Mouse (Mus musculus) midbrain, embryonic 15.5 days (tissue): ENCODE measurements around the gene Trank1. TPM values are rescaled to one million over a fixed set of nuclear protein-coding genes. Genes with fewer than 3 reads are reported as not detected.

ENCODE experiments used
- ATAC-seq: fragments of 200-750 bp; cut with Nextera tagmentation; replicated peaks from 2 replicates; pipeline ENCODE4 v1.8.0; 2017; ENCODE audit warnings: moderate TSS enrichment
- H3K27ac ChIP-seq: fragments of 300-500 bp; sonication (generic); 2 replicates; pipeline ENCODE4 v1.5.1; 2015; ENCODE audit warnings: mild to moderate bottlenecking, inconsistent platforms
- H3K27me3 ChIP-seq: fragments of 300-500 bp; sonication (generic); replicated peaks from 2 replicates; pipeline ENCODE4 v1.6.1; 2015; ENCODE audit warnings: inconsistent platforms
- H3K36me3 ChIP-seq: fragments of 300-500 bp; sonication (generic); replicated peaks from 2 replicates; pipeline ENCODE4 v1.6.1; 2015; ENCODE audit warnings: inconsistent platforms
- H3K4me1 ChIP-seq: fragments of 300-500 bp; sonication (generic); 2 replicates; pipeline ENCODE4 v1.6.1; 2015; ENCODE audit warnings: inconsistent platforms
- H3K4me2 ChIP-seq: fragments of 300-500 bp; sonication (generic); 2 replicates; pipeline ENCODE4 v1.6.1; 2015; ENCODE audit warnings: inconsistent platforms, mild to moderate bottlenecking, moderate library complexity
- H3K4me3 ChIP-seq: fragments of 300-500 bp; sonication (generic); 2 replicates; pipeline ENCODE4 v1.5.1; 2015; ENCODE audit warnings: mild to moderate bottlenecking, inconsistent platforms
- H3K9ac ChIP-seq: fragments of 300-500 bp; sonication (generic); 2 replicates; pipeline ENCODE4 v1.6.1; 2015; ENCODE audit warnings: mild to moderate bottlenecking, inconsistent platforms
- H3K9me3 ChIP-seq: fragments of 300-500 bp; sonication (generic); 2 replicates; pipeline ENCODE4 v1.6.1; 2016; ENCODE audit warnings: inconsistent platforms
- WGBS: fragments of 180-500 bp; shearing (Covaris S2); methylation state at CpG from one replicate; pipeline ENCODE4 v1.1.7; 2015; ENCODE audit warnings: mixed read lengths; 5-methylcytosine and 5-hydroxymethylcytosine counted together
- polyA plus RNA-seq: library from polyadenylated mRNA; unstranded; fragments of >200 nt; fragmentation: Nextera tagmentation; extraction: Ambion mirVana; gene quantifications from 2 replicates; pipeline ENCODE4 v1.2.1, GENCODE M21; 2015

Trank1 gene
- polyA plus RNA-seq, 1 experiment from 2014 or later, result 15.8 TPM

DNA sequence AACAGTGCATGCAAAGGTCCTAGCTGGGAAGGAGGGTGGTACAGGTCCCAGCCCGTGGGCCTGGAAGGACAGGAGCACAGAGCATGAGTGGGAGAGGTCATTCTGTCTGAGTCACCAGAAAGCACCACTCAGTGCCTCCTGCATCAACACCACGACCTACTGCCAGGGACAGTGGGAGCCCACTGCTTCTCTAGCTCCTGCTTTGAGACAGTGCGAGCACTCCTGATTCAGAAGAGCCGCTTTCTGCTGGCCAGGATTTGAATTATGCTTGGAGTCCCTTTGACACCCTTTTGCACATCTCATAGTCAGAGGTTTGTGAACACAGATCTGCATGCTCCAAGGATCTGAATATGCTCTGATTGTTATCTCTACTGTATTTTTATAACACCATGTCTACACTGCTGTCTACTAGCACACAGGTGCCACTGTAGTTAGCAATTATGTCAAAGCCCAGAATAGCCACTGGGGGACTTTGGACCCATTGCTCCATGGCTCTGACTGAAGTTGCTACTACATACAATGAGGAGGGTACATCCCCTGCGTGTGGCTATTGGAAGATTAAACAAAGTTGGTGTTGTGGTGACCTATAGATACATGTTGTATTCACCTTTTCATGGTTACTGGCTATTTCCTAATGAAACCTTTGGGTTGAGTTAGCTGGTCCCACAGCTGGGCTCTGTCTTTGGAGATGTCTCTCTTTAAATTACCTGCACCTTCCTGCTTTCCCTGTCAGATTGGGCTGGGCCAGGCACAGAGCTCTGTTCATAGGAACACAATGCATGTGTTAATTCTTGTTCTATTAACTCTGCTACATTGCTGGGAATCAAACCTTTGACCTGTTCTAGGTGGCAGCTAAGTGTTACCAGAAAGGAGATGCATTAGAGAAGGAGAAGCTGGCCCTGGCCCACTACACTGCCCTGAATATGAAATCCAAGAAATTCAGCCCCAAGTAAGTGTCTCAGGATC lies 74.3 kb downstream of the Trank1 start:
- WGBS, result 87% methylated on average over 5 of the region's 5 CpGs
- H3K4me2 ChIP-seq, result no peak overlapping the region
- no peak overlapping the region for H3K9ac ChIP-seq
- no peaks in the 10 kb centered on the region for H3K9me3 ChIP-seq
- no peak for ATAC-seq
- H3K36me3 ChIP-seq, result 0 out of 2 replicates have a peak, but pooled peaks cover 3% of the 10 kb centered on the region
- H3K4me1 ChIP-seq, result peaks cover 11% of the 10 kb centered on the region
- H3K27ac ChIP-seq, result no peak overlapping the region
- H3K27me3 ChIP-seq, result no peaks in the 10 kb centered on the region
- H3K4me3 ChIP-seq, result no peak overlapping the region

DNA sequence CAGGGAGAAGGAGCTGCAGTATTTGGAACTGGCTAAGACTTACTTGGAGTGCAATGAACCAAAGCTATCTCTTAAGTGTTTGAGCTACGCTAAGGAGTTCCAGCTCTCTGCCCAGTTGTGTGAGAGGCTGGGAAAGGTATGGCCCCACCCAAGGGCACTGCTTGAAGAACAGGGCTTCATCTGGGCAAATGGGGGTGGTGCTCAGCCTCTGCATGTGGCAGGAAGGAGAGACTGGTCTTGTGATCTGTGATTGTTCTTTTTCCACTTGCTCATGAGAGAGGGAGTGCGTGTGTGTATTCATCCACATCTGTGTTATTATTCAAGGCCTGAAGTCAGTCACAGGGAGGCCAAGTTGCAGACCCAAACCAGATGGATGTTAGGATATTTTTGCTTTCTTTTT lies 75.0 kb downstream of the Trank1 start:
- Histone ChIP-seq H3K36me3 (0 out of 2 replicates have a peak, but pooled peaks cover 3% of the 10 kb centered on the region), H3K4me2 (no peak overlapping the region), H3K4me1 (peaks cover 11% of the 10 kb centered on the region), H3K27ac (no peak overlapping the region), H3K27me3 (no peaks in the 10 kb centered on the region), H3K9me3 (no peaks in the 10 kb centered on the region), H3K4me3 (no peak overlapping the region), H3K9ac (no peak overlapping the region)
- WGBS, result 72% methylated on average over 2 of the region's 2 CpGs
- no peak for ATAC-seq

DNA sequence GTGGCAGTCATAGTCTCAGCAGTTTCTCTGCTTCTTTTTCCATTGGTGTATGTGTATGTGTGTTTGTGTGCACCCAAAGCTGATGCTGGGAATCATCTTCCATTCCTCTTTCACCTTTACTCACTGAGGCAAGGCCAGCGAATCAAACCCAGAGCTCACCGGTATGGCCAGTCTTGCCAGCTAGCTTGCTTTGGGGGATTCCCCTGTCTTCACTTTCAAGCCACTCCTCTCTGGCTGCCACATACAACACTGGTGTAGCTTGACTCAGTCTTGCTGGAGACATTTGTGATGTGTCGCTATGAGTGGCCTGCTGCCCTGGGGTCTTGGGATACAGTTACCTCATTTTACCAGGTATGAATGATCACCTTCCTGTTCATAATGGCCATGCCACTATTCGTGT lies 76.0 kb downstream of the Trank1 start:
- Histone ChIP-seq H3K4me2 (no peak overlapping the region), H3K36me3 (0 out of 2 replicates have a peak, but pooled peaks cover 3% of the 10 kb centered on the region), H3K9ac (no peak overlapping the region), H3K27me3 (no peaks in the 10 kb centered on the region), H3K27ac (no peak overlapping the region), H3K9me3 (no peaks in the 10 kb centered on the region), H3K4me1 (peaks cover 11% of the 10 kb centered on the region), H3K4me3 (no peak overlapping the region)
- WGBS, result 92% methylated on average over 4 of the region's 4 CpGs
- ATAC-seq, result no peak

DNA sequence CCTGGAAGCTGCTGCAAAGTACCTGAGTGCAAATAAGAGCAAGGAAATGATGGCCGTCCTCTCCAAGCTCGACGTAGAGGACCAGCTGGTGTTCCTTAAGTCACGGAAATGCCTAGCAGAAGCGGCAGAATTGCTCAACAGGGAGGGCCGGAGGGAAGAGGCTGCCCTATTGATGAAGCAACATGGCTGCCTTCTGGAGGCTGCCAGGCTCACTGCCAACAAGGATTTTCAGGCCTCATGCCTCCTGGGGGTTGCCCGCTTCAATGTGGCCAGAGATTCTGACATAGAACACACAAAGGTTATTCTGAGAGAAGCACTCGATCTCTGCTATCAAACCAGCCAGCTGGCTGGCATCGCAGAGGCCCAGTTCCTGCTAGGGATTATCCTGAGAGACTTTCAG lies 78.5 kb downstream of the Trank1 start:
- no peak overlapping the region for H3K9ac ChIP-seq
- ATAC-seq, result no peak
- H3K4me3 ChIP-seq, result no peak overlapping the region
- WGBS, result 77% methylated on average over 9 of the region's 9 CpGs
- H3K27me3 ChIP-seq, result no peaks in the 10 kb centered on the region
- H3K4me2 ChIP-seq, result no peak overlapping the region
- no peaks in the 10 kb centered on the region for H3K4me1 ChIP-seq
- H3K27ac ChIP-seq, result no peak overlapping the region
- H3K9me3 ChIP-seq, result no peaks in the 10 kb centered on the region
- 0 out of 2 replicates have a peak, but pooled peaks cover 3% of the 10 kb centered on the region for H3K36me3 ChIP-seq

DNA sequence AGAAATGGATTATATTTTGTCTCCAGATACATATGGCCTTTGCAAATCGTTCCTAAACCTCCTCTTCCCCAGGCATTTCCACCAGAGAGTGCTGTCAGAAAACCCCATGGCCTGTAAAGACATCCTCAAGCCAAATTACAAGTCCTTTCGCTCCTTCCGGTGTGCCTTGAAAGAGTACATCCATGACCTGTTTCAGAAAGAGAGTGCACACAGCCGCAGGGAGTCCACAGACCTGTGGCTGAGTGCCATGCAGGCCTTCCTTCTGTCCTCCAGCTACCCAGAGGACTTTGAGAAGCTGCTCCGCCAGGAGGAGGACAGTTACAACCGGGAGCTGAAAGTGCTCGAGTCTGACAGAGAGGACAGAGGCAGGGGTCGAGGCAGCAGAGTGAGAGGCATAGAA lies 79.5 kb downstream of the Trank1 start:
- ATAC-seq, result no peak
- no peak overlapping the region for H3K27ac ChIP-seq
- no peaks in the 10 kb centered on the region for H3K9me3 ChIP-seq
- no peaks in the 10 kb centered on the region for H3K4me1 ChIP-seq
- WGBS, result 91% methylated on average over 8 of the region's 8 CpGs
- H3K4me2 ChIP-seq, result no peak overlapping the region
- H3K9ac ChIP-seq, result no peak overlapping the region
- H3K27me3 ChIP-seq, result no peaks in the 10 kb centered on the region
- H3K4me3 ChIP-seq, result no peak overlapping the region
- H3K36me3 ChIP-seq, result 0 out of 2 replicates have a peak, but pooled peaks cover 3% of the 10 kb centered on the region

DNA sequence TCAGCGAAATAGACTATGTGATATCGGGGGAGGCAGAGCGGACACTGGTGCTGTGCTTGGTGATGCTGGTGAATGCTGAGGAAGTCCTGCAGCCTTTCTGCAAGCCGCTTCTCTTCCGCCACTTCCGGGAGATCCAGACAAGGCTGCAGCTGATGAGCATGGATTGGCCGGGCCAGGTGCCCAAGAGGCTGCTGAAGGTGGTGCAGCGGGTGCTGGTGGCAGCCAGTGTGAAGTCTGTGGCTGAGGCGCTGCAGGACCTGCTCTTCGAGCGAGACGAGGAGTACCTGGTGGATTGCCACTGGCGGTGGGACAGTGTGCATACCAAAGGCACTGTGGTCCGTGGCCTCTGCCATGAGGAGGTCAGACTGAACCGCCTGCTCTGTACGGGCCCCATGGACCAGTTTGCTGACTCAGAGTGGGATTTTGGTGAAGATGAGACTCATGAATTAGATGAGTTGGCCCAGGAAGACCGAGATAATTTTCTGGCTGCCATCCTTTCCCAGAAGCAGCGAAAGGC lies 80.4 kb downstream of the Trank1 start:
- Histone ChIP-seq H3K9ac (no peak overlapping the region), H3K9me3 (no peaks in the 10 kb centered on the region), H3K36me3 (0 out of 2 replicates have a peak, but pooled peaks cover 3% of the 10 kb centered on the region), H3K27me3 (no peaks in the 10 kb centered on the region), H3K4me1 (no peaks in the 10 kb centered on the region), H3K27ac (no peak overlapping the region), H3K4me3 (no peak overlapping the region), H3K4me2 (no peak overlapping the region)
- no peak for ATAC-seq
- WGBS, result 91% methylated on average over 18 of the region's 18 CpGs

DNA sequence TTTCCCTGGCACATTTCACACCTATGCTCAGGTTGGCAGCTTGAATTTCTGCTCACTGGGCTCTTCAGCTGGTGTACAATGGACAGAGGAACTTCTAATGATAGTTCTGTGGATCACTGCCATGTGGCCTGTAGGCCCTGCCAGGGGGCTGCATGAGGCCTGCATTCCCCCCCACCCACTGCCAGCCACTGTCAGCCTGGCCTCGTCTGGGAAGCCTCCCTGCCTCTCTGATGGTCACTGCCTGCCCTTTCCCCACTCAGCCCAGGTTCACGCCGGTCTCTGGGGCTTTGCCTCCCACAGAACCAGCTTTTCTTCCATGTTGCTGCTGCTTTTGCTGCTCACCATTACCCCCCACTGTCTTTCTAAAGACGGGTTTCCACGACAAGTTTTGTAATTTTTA lies 83.7 kb downstream of the Trank1 start:
- 57% methylated on average over 5 of the region's 5 CpGs for WGBS
- Histone ChIP-seq H3K9ac (no peak overlapping the region), H3K27me3 (no peaks in the 10 kb centered on the region), H3K4me1 (no peaks in the 10 kb centered on the region), H3K4me2 (no peak overlapping the region), H3K4me3 (no peak overlapping the region), H3K9me3 (no peaks in the 10 kb centered on the region), H3K27ac (no peak overlapping the region), H3K36me3 (0 out of 2 replicates have a peak, but pooled peaks cover 4% of the 10 kb centered on the region)
- ATAC-seq, result no peak

DNA sequence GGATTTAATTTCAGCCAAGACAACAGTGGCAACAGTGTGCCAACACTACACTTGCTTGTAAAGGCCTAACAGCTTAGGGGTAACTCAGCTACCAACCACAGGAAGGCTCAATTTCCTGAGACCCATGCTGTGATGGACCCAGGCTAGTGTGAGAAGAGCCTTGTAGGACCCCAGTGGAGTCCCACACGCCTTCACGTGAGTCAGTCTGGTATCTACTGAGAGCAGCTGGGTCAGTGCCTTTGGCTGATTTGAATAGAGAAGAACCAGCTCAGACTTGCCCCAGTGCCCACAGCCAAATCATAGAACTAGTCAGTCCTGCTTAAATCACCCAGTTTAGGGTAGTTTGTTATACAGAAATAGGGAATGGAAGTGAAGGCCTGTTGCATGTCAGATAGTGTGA lies 86.5 kb downstream of the Trank1 start:
- WGBS, result 89% methylated on average over 2 of the region's 2 CpGs
- Histone ChIP-seq H3K27me3 (no peaks in the 10 kb centered on the region), H3K4me2 (no peak overlapping the region), H3K4me3 (no peak overlapping the region), H3K9ac (no peak overlapping the region), H3K4me1 (no peaks in the 10 kb centered on the region), H3K9me3 (no peaks in the 10 kb centered on the region), H3K36me3 (0 out of 2 replicates have a peak, but pooled peaks cover 3% of the 10 kb centered on the region), H3K27ac (no peak overlapping the region)
- ATAC-seq, result no peak

DNA sequence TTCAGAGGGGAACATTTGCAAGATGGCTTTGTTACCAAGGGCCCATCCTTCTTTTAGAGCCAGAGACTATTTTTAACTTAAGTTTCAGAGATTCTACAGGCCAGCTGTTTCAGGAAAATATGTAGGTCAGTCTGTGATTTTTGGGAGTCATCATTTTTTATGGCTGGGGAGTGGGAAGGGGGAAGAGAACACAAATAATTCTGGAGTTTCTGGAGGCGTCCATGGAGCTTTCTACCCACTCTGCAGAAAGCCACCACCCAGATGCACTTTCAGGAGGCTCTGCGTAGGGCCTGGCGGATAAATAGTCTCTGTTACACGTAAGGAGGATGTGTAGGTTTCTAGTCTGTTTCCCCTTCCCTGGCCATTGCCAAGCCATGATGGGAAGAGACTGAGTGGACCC lies 88.5 kb downstream of the Trank1 start:
- 91% methylated on average over 4 of the region's 4 CpGs for WGBS
- no peaks in the 10 kb centered on the region for H3K9me3 ChIP-seq
- H3K4me1 ChIP-seq, result no peaks in the 10 kb centered on the region
- no peak overlapping the region for H3K4me3 ChIP-seq
- no peak for ATAC-seq
- H3K27me3 ChIP-seq, result no peaks in the 10 kb centered on the region
- 0 out of 2 replicates have a peak, but pooled peaks cover 3% of the 10 kb centered on the region for H3K36me3 ChIP-seq
- H3K4me2 ChIP-seq, result no peak overlapping the region
- H3K9ac ChIP-seq, result no peak overlapping the region
- H3K27ac ChIP-seq, result no peak overlapping the region

DNA sequence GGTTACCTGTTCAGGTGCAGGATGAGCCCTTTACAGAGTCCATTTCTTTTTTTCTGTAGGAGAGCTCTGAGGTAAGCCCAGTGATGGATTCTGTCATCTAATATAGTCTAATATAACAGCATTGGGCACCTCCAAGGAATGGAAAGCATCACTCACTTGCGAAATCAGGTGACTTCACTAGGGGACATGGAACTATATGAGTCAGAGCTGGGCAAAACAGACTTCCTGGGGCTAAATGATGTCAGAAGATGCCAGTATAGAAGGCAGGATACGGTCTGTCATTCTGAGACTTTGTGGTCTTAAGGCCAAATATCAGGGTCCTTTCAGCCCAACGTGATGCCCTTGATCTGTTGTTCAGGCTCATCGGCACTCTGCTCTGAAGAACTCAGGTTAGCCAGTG lies 91.6 kb downstream of the Trank1 start:
- Histone ChIP-seq H3K27me3 (no peaks in the 10 kb centered on the region), H3K9ac (no peak overlapping the region), H3K36me3 (0 out of 2 replicates have a peak, but pooled peaks cover 3% of the 10 kb centered on the region), H3K4me1 (no peaks in the 10 kb centered on the region), H3K27ac (no peak overlapping the region), H3K4me3 (no peak overlapping the region), H3K4me2 (no peak overlapping the region), H3K9me3 (no peaks in the 10 kb centered on the region)
- WGBS, result 92% methylated on average over 4 of the region's 4 CpGs
- ATAC-seq, result no peak

DNA sequence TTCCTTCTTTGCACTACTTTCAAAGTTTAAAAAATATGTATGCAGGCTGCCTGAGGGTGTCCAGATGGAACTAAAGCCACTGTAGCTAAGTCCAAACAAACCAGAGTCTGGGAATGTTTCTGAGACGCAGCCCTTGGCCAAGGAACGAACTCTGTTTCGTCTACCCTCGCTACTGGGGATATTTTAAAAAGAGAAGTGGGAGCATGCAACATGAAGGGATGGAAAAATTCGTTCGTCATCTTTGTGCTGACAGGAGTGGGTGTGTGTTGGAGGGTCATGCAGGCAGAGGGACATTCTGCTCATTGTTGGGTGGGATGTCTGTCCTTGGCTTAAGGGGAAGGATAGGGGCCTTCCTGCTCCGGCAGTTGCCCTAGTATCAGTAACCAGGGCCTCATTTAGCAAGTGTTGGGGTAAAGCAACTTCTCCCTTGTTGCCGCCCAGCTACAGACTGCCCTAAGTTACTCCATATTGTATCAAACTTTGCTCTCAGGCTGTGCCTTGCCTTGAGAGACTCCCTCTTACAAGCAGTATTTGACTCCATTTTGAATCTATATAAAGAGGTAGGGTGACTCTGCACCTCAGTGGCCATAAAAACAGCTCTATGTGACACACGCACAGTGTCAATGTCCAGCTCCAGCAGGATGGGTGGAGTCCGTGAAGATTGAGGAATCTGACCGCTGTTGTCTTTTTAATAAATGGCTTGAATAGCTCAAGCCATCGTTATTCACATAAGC lies 93.0 kb downstream of the Trank1 start:
- H3K4me1 ChIP-seq, result no peaks in the 10 kb centered on the region
- 90% methylated on average over 12 of the region's 12 CpGs for WGBS
- H3K4me3 ChIP-seq, result no peak overlapping the region
- H3K9me3 ChIP-seq, result no peaks in the 10 kb centered on the region
- no peaks in the 10 kb centered on the region for H3K27me3 ChIP-seq
- no peak overlapping the region for H3K9ac ChIP-seq
- H3K36me3 ChIP-seq, result 0 out of 2 replicates have a peak, but pooled peaks cover 3% of the 10 kb centered on the region
- H3K4me2 ChIP-seq, result no peak overlapping the region
- H3K27ac ChIP-seq, result no peak overlapping the region
- no peak for ATAC-seq

DNA sequence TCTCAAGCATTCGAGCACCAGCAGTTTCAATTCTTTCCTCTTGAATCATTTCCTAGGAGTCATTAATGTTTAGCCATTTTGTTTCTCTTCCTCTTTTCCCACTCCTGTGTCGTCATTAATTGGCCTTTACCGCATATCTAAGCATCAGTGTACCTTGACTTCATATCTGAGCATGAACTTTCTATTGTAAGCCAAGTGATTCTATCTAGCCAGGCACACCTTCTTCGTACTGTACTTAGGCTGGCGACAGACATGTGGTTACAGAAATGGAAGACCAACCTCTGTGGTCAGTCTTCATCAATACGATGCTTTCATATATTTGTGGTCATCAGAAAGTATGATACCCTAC lies 93.5 kb downstream of the Trank1 start:
- 0 out of 2 replicates have a peak, but pooled peaks cover 3% of the 10 kb centered on the region for H3K36me3 ChIP-seq
- no peaks in the 10 kb centered on the region for H3K27me3 ChIP-seq
- no peaks in the 10 kb centered on the region for H3K9me3 ChIP-seq
- no peak overlapping the region for H3K4me2 ChIP-seq
- ATAC-seq, result no peak
- H3K4me3 ChIP-seq, result no peak overlapping the region
- no peak overlapping the region for H3K27ac ChIP-seq
- no peaks in the 10 kb centered on the region for H3K4me1 ChIP-seq
- WGBS, result 89% methylated on average over 6 of the region's 6 CpGs
- no peak overlapping the region for H3K9ac ChIP-seq
